Mouse (Mus musculus) G1E-ER4 (cell line): ENCODE measurements around the gene Olfr1009. TPM values are rescaled to one million over a fixed set of nuclear protein-coding genes. Genes with fewer than 3 reads are reported as not detected.

Experiments used
- GATA1 ChIP-seq: IDR thresholded peaks from one replicate; pipeline ENCODE4 v1.8.0; 2012; ENCODE audit warnings: low read length, inconsistent platforms
- polyA plus RNA-seq: library from polyadenylated mRNA; stranded (reverse); fragments of >175 nt; gene quantifications from 2 replicates; pipeline ENCODE4 v1.2.3, GENCODE M21; 2012

Gene Olfr1009
- polyA plus RNA-seq = not detected in 2 replicates

DNA sequence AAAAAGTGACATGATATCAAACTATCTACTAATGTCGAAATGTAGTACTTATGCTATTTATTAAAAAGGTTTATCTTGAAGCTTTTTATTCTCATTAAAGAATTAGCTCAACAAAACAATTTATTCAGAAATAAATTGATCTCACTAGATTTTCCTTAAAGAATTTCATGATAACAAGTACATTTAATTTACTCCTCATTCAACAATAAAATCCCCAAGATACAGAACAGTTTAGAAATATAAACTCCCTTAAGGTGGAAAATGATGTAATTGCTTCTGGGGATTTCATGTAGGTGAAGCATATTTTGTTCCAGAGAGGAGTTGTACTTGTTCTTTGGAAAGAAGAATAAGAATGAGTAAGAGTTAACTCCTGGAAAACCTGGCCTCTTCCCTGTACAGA, at the start of gene Olfr1009:
Gene Olfr1009, plus strand, starts transcription at position 301 of the 400 bp plus-strand sequence.
- TF ChIP-seq GATA1 = no peak

DNA sequence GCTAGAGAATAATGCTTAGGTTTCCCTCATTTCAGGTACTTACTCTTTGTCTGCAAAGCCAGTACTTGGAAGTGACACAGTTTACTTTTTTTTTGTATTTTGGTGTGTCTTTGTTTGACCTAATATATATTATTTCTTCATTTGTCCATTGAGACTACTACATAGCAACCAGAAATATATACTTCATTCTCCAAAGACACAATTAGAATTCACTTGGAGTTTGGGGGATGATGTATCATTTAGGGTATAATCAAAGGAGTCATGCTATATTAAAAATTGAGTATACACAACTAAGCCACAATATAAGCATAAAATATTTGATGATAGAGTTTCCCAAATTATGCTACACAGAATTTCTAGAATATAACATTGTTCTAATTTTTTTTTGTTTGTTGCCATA, 36.6 kb upstream of the Olfr1009 start, which contains the start of gene Olfr1006:
Gene Olfr1006, minus strand, starts transcription at position 101 of the 400 bp plus-strand sequence.
- no peak for TF ChIP-seq GATA1

DNA sequence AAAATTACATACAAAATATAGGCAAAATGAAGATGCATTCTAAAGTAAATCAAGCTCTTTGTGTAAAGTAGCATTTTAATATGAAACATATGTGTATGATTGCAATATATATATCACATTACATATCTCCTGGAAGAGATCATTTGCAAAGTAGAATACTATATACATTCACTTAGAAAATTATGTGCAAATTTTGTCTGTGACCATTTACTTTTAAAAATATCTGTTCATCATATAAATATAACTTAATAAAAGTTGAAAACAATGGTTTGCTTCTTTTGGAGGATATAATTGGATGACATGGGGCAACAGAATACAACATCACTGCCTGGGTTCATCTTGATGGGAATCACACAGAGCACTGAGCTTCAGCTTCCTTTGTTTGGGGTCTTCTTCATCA, 26.1 kb upstream of the Olfr1009 start, which contains the start of gene Olfr1008:
Gene Olfr1008, plus strand, starts transcription at position 301 of the 400 bp plus-strand sequence.
- no peak for TF ChIP-seq GATA1

DNA sequence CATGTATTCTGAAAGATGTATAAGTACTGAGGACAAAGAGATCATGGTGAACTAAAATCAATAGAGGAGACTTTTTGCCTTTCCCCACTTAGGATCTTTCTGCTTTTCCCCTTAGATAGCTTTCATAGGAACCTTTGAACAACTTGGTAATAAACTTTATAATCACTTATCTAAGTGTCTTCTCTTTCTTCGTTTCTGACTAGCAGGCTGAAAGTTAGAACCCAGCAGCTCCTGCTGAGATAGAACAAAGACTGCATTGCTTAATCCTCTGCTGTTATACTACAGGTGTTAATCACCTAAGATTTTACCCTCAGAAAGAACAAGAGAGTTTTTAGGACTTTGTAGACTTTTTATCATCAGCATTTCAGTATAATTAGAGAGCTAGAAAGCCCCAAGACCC, 4.1 kb upstream of the Olfr1009 start:
- no peak for TF ChIP-seq GATA1

DNA sequence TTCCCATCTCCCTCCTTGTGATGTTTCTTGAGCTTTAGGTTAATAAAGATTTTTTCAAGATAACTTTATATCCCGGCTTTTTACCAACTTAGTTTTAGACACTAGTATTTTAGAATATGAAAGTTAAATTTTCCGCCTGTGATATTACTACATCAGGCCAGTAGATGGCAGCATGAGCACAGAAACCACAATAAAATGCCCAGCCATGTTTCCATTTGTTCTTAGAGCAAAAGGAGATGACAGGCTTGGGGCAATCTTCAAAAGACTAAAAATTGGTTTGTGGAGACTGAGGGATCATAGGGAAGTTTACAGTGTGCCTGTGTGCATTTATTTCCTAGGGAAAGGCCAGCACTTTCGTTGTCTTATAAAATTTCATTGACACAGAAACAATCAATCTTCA, 10.6 kb downstream of the Olfr1009 start:
- TF ChIP-seq GATA1 = no peak

DNA sequence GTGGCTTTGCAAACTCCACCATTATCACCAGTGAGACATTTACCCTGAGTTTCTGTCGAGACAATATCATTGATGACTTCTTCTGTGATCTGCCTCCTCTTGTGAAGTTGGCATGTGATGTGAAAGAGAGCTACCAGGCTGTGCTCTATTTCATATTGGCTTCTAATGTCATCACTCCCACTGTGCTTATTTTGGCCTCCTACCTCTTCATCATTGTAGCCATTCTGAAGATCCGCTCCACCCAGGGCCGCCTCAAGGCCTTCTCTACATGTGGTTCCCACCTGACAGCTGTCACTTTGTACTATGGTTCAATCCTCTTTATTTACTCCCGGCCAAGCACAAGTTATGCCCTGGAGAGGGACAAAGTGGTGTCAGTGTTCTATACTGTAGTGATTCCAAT, 38.6 kb downstream of the Olfr1009 start:
- no peak for TF ChIP-seq GATA1

DNA sequence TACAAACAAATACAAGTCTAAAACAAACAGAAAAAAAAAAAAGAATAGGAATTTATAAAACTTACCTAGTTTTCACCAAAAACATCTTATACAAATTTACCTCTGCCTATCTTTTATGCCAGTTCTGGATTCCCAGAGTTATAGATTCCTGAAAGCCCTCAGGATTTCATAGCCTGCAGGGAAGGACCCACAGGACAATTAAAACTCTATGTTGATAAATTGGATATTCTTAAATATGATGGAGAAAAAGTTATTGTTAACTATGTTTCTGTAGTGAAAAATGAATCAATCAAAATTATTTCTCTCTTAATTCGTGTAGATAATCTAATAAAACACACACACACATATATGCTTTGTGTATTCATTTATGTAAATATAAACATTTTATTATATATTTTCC, 47.4 kb downstream of the Olfr1009 start, which contains the start of gene Olfr1012:
Gene Olfr1012, minus strand, starts transcription at position 101 of the 400 bp plus-strand sequence.
- TF ChIP-seq GATA1 = no peak

DNA sequence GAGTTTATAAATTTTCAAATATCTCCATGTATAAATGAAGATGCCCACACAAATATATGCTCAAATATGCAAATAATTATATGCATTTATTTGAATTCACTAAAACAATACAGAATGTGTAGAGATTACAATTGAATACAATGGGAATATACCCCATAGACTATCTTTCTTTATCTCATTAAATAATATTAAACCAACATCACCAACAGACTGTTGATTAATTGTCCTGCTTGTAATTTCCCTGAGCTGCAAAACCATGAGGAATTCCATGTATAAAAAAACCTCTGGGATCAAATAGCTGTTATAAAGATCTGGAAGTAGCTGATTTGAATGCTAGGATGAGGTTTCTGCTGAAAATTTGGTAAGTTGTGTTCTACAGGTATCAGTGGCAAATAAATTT, 51.6 kb downstream of the Olfr1009 start, which contains the start of gene Olfr1013:
Gene Olfr1013, plus strand, starts transcription at position 301 of the 400 bp plus-strand sequence.
- no peak for TF ChIP-seq GATA1

DNA sequence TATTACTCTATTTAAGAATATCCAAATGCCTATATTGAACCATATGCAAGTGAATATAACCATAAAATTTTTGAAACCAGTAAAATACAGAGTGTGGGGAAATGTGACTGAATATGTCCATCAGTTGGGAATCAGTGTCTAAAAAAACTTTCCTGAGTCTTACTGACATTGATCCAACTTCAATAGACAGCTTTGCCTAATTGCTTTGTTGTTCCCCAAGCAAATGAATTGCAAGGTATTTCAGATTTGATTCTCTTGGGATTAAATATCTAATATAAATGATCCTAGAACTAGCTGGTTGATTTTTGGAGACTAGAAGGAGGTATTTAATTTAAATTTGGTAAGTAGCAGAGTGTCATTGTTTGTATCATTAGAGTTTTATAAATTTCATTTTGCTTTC, 57.2 kb downstream of the Olfr1009 start, which contains the start of gene Olfr1014:
Gene Olfr1014, plus strand, starts transcription at position 301 of the 400 bp plus-strand sequence.
- TF ChIP-seq GATA1 = no peak

Other genes starting within 250 kb of the Olfr1009 start
- not detected in 2 replicates for gene 4833423E24Rik, start 196.4 kb upstream of the Olfr1009 start, polyA plus RNA-seq
- not detected in 2 replicates for gene Olfr996, start 136.2 kb upstream of the Olfr1009 start, polyA plus RNA-seq
- gene Olfr998, start 126.5 kb upstream of the Olfr1009 start, polyA plus RNA-seq = not detected in 2 replicates
- not detected in 2 replicates for gene Olfr1000, start 103.5 kb upstream of the Olfr1009 start, polyA plus RNA-seq
- gene Olfr1002, start 64.7 kb upstream of the Olfr1009 start, polyA plus RNA-seq = not detected in 2 replicates
- not detected in 2 replicates for gene Olfr154, start 51.0 kb upstream of the Olfr1009 start, polyA plus RNA-seq
- gene Olfr1006, start 36.7 kb upstream of the Olfr1009 start, polyA plus RNA-seq = not detected in 2 replicates
- not detected in 2 replicates for gene Olfr1008, start 26.0 kb upstream of the Olfr1009 start, polyA plus RNA-seq
- not detected in 2 replicates for gene Olfr1012, start 47.3 kb downstream of the Olfr1009 start, polyA plus RNA-seq
- not detected in 2 replicates for gene Olfr1013, start 51.7 kb downstream of the Olfr1009 start, polyA plus RNA-seq
- gene Olfr1014, start 57.3 kb downstream of the Olfr1009 start, polyA plus RNA-seq = not detected in 2 replicates
- not detected in 2 replicates for gene Olfr1015, start 66.6 kb downstream of the Olfr1009 start, polyA plus RNA-seq
- not detected in 2 replicates for gene Olfr1016, start 87.1 kb downstream of the Olfr1009 start, polyA plus RNA-seq
- not detected in 2 replicates for gene Olfr1018, start 103.1 kb downstream of the Olfr1009 start, polyA plus RNA-seq
- not detected in 2 replicates for gene Olfr1019, start 130.1 kb downstream of the Olfr1009 start, polyA plus RNA-seq
- gene Olfr1020, start 131.6 kb downstream of the Olfr1009 start, polyA plus RNA-seq = not detected in 2 replicates
- not detected in 2 replicates for gene Olfr1022, start 153.2 kb downstream of the Olfr1009 start, polyA plus RNA-seq
- not detected in 2 replicates for gene Olfr1023, start 170.2 kb downstream of the Olfr1009 start, polyA plus RNA-seq
- not detected in 2 replicates for gene Olfr1024, start 189.6 kb downstream of the Olfr1009 start, polyA plus RNA-seq
- not detected in 2 replicates for gene Olfr1025-ps1, start 199.8 kb downstream of the Olfr1009 start, polyA plus RNA-seq
- not detected in 2 replicates for gene Olfr1026, start 206.1 kb downstream of the Olfr1009 start, polyA plus RNA-seq
- not detected in 2 replicates for gene Olfr1028, start 235.0 kb downstream of the Olfr1009 start, polyA plus RNA-seq